Mouse (Mus musculus) CD8-positive naive resting alpha-beta T cell, adult 2 months (primary cell): ENCODE data around the gene Dusp22.
A peak's percentile ranks its signal among the peaks of the same experiment; 100 is the strongest.

Source experiments
- DNase-seq, 2 experiments: peaks; one replicate each; pipeline ENCODE4 v3.0.0; 2022; ENCODE audit warnings: low read depth in 2 of 2, low spot score in 2 of 2

Gene Dusp22

DNA sequence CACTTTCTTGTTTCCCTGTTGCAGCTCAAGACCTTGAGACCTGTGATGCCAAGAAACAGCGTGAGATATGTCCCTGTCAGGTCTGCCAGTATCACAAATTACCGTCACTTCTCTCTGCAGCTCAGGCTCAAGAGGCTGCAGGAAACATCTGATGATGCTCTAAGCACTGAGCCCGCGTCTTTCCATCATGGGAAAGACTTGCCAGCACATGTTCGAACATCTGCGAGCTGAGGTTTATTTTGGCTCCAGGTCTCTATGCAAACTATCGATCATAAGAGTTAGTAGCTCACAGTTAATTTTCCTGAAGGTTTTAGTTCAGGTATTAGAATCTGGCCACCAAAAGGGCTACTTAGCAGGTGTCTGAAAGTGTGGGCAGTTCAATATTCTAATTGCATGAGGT, 55.3 kb downstream of the Dusp22 start:
- DNase-seq, result no peak

DNA sequence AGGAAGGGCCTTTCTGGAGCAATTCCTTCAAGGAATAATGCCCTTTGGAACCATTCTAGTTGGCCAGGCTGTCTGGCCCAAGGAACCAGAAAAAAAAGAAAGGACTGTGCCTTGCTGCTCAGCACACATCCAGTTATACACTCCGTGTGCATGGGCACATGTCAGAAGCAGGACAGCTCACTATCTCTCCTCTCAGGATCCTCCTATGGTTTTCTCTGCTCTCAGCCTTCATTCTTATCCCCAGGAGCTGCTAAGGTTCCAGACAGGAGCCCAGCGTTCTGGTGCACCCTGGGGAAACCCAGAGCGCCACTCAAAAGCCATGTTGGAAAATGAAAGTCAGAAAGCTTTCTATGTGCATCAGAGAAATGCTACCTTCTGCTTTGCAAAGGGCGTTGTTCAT, 55.8 kb downstream of the Dusp22 start:
- no peak for DNase-seq

DNA sequence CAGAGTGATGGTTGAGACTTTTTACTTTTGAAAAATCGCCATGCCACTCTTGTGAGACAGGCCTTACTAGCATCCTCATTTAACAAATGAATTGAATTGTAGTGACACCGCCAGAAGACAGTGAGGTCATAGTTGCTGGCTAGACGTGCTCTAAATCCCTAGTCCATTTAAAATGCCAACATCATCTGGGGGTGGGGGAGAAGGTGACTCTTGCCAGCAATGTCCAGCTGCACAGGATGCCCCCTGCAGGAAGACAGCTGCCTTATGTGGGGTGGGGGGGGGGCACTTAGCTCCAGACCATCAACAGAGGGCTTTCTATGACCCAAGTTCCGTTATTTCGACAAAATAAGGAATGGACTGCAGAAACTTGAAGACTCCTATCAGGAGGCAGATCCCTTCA, 56.8 kb downstream of the Dusp22 start:
- DNase-seq, result no peak

GRCm38 (mm10) chr13:30722601-30723000, 62.8 kb downstream of the Dusp22 start:
- no peak for DNase-seq

DNA sequence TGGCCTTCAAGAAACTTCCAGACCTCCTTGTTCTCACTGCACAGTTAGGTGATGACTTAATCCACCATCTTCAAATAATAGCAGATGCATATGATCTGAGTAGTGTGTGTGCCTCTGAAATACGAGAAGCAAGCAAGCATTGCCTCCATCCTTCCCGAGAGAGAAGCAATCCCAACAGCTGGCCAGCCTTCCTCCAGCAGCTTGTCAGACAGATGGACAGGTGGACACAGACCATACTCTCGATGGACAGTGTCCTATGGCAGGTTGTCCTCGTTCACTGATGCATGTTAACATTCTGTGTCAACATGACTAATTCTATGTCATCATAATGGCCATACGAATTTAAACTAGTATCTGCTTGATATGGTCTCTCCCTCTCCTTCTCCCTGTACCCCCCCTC, 63.5 kb downstream of the Dusp22 start:
- no peak for DNase-seq

DNA sequence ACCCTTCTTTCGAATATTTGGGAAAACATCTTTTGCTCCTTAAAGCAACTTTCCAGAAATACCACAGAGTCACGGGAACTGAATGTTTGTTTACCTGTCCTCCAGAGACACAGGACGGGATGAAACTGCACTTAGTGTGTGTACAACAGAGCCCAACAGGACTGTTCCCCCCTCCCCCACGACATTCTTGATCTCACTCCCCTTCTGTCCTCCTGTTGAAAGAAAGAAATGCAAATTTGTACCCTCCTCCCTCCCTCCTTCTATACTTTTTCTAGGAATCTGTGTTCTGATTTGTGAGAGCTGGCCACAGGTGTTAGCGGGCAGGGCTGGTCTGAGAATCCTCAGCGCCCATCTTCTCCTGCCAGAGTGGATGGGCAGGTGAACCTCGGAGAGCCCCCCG, 64.1 kb downstream of the Dusp22 start:
- no peak for DNase-seq

DNA sequence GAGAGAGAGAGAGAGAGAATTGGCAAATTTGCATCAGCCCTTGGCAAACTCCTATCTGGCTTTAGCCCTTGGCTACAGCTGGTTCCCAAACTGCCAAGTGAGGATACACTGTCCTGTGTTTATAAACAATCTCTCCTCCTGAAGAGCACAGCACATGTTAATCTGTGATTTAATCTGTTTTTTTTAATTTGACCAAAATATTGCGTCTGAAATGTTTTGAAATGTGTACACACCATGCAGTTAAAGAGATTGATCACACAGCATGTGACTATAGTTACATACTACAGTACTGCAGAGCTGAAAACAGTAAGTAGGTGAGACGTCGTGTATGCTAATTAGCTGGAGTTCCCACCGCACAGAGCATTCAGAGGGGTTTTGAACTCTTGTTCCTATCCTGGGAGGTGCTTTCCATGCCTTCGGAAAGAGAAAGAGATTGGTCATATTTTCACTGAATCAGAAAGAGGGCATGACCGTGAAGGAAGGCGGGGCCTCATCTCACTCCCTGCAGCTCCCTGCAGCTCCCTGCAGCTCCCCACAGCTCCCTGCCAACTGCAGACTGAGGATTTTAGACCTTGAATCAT, 65.0 kb downstream of the Dusp22 start:
- no peak for DNase-seq

DNA sequence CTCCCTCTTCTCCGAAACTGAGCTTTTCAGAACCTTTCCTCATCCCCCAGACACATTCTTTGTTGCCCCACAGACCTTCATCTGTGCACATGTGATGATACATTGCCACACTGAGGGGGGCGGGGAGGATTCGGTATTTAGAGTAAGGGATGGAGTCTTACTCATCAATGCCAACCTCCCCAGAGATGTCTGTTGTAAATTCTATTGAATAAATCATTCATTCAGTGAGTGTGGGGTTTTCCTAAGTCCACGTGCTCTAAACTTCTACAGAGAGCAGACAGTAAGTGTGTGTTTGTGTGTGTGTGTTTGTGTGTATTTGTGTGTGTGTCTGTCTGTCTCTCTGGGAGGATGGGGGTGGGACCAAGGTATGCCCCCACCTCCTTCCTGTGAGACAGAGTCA, 67.1 kb downstream of the Dusp22 start:
- no peak for DNase-seq

DNA sequence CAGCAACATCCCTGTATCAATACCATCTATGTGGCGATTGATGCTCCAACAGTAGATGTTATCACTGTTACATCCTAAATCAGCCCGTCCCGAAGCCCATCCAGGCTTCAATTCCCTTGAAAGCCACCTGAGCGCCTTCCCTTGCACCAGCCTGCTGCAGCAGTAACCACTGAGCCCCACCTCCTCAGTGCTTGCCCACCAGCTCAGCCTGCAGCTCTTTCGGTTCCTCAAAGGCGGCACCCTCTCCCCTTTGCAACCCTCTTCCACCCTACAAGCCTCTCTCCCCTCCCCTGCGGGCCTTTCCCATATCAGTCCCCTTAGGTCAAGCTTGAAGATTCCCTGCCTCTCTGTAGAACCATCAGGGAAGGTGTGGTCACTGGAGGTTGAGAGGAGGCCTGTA, 68.4 kb downstream of the Dusp22 start:
- DNase-seq, result no peak

- no peak for DNase-seq
Observed at GRCm38 (mm10) chr13:30729245-30729644, 69.4 kb downstream of the Dusp22 start.

DNA sequence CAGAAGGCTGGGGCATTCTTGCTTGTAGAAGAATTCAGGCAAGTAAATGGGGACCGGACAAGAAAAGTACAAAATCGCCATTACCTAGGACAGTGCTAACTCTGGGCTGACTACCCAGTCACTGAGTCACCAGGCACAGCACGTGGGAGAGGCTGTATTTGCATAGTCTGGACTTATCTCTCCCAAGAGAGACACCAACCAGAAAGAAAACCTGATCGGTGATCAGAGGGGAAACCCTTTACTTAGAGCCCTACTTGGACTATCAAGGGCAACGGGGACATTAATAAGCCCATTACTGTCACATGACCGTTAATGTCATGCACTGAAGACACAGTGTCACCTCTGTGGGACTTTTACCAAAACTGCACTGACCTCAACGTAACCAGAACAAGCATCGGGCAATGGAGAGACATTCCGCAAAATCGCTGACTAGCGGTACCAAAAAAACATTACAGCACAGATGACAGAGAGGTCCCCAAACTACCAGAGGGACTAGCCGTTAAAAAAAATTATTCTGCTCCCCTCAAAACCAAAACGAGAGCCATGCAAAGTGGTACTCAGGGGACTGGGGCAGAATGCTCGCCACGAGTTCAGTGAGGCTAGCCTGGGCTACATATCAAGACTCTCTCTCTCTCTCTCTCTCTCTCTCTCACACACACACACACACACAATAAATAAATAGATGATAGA, 70.5 kb downstream of the Dusp22 start:
- DNase-seq, result no peak

DNA sequence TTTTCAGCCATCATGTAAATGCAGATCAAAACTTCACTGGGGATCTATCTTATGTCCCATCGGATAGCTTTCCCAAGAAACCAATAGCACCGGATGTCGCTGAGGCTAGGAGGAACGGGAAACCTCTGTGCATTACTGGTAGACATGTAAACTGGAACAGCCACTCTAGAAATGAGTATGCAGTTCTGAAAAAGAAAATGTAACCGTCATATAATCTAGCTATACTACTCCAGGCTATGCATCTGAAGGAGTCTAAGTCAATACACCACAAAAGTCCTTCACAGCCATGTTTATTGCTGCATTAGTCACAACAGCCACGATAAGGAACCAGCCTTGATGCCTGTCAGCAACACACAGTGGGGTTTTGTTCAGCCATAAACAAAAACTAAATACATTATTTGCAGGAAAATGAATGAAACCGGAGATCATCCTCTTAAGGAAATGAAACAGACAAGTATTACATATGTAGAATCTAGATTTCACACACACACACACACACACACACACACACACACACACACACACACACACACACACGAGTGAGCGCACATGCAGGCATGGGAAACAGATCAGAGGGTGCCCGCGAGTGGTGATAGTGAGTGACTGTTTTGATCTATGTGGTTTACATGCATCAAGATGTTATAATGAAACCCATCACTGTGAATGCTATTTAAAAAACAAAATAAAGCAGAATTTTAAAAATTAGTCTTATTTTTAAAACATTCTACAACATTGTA, 73.1 kb downstream of the Dusp22 start:
- DNase-seq, result peak in 1 of 2 experiments; percentile 16

GRCm38 (mm10) chr13:30736721-30737120, 76.9 kb downstream of the Dusp22 start:
- no peak for DNase-seq

- DNase-seq, result no peak
Observed at GRCm38 (mm10) chr13:30737257-30737656, 77.5 kb downstream of the Dusp22 start.

GRCm38 (mm10) chr13:30738310-30738840, 78.6 kb downstream of the Dusp22 start:
- no peak for DNase-seq

GRCm38 (mm10) chr13:30741172-30741571, 81.4 kb downstream of the Dusp22 start:
- no peak for DNase-seq

DNA sequence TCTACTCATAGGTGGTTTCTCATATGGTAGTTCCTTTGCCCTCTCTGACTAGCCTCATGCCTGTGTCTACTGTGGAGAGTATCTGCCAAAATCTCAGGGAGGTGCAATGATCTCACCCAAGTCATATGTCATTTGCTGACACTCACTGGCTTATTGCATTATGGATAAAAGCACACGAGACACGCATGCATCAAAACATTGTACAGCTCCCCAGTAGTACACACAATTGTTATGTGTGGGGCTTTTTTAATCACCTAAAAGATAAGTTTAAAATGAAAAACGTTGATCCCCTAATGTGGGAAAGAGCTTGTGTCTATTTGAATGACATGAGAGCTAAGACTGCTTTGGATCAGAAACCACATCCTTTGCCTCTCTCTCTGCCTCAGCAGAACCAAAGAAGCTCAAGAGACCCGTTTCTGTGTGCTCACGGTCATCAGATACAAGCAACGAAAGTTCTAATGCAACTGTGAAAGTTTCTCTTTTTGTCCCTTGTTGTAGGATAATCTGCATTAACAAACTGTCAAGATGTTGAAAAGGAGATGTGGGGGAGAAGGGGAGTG, 82.7 kb downstream of the Dusp22 start:
- DNase-seq, result peak in 1 of 2 experiments; percentile 29

GRCm38 (mm10) chr13:30745121-30745520, 85.3 kb downstream of the Dusp22 start:
- DNase-seq, result no peak

DNA sequence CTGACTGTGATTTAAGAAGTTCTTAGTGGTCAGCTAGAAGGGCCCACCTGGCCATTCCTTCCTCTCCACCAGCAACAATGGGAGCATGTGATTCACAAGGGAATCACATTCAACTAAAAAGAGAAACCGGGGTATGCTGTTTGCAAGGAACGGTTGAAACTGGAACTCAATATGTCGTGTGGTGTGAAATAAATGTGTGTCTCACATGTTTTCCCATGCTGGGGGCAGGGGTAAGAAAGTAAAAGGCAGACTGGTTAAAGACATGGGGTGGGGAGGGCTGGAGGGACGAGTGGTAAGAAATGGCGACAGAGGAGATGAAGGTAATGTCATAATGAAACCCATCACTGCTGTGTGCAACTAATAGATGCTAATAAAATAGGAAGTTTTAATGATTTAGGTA, 87.3 kb downstream of the Dusp22 start:
- no peak for DNase-seq

- no peak for DNase-seq
Observed at GRCm38 (mm10) chr13:30747504-30747903, 87.7 kb downstream of the Dusp22 start.

- peak in 1 of 2 experiments; percentile 25 for DNase-seq
Observed at GRCm38 (mm10) chr13:30748321-30748720, 88.5 kb downstream of the Dusp22 start.
